Mouse (Mus musculus) brain, embryonic 14.5 days (tissue): Measurements from ENCODE around the gene Mns1.

Experiments
- CTCF ChIP-seq: fragments of 200-500 bp; IDR thresholded peaks from 2 replicates; pipeline ENCODE4 v1.5.1; 2012; ENCODE audit warnings: inconsistent platforms, mild to moderate bottlenecking, moderate library complexity, borderline replicate concordance; ENCODE audit not compliant: insufficient read depth, insufficient read length; ENCODE audit errors: extremely low read depth
- POLR2A ChIP-seq: fragments of 200-500 bp; IDR thresholded peaks from 2 replicates; pipeline ENCODE4 v1.6.1; 2012; ENCODE audit warnings: mild to moderate bottlenecking, inconsistent platforms, borderline replicate concordance; ENCODE audit not compliant: poor library complexity, insufficient read depth, insufficient read length, severe bottlenecking; ENCODE audit errors: extremely low read depth

GRCm38 (mm10) chr9:72400121-72400520 is 37.7 kb upstream of the Mns1 start:
- no peak for TF ChIP-seq CTCF
- no peak for TF ChIP-seq POLR2A
